Mouse (Mus musculus) C2C12 (cell line): ENCODE measurements around the gene Oscar. TPM values are rescaled to one million over a fixed set of nuclear protein-coding genes. Genes with fewer than 3 reads are reported as not detected.

ENCODE experiments used
- H3K27me3 ChIP-seq: one replicate; pipeline ENCODE4 v1.6.1; 2011; ENCODE audit not compliant: control insufficient read depth, insufficient read depth, insufficient read length
- H3K36me3 ChIP-seq: one replicate; pipeline ENCODE4 v1.6.1; 2011; ENCODE audit not compliant: control insufficient read depth, insufficient read depth
- H3K4me3 ChIP-seq: one replicate; pipeline ENCODE4 v1.5.1; 2011; ENCODE audit warnings: mild to moderate bottlenecking, control low read depth; ENCODE audit not compliant: poor library complexity, insufficient read depth, severe bottlenecking
- H3K79me2 ChIP-seq: one replicate; pipeline ENCODE4 v1.6.1; 2011; ENCODE audit not compliant: control insufficient read depth, insufficient read depth
- H3K79me3 ChIP-seq: one replicate; pipeline ENCODE4 v1.6.1; 2011; ENCODE audit warnings: low read depth, control low read depth
- H3ac ChIP-seq: one replicate; pipeline ENCODE3; 2011; ENCODE audit warnings: low read depth; ENCODE audit not compliant: control insufficient read depth, insufficient read length
- CEBPB ChIP-seq: IDR thresholded peaks from one replicate; pipeline ENCODE4 v1.6.1; 2011; ENCODE audit warnings: low read depth, mild to moderate bottlenecking, control low read depth, moderate library complexity
- FOSL1 ChIP-seq: IDR thresholded peaks from one replicate; pipeline ENCODE4 v1.8.0; 2011; ENCODE audit warnings: mild to moderate bottlenecking, low read length; ENCODE audit not compliant: poor library complexity, insufficient read depth, severe bottlenecking
- MAX ChIP-seq: IDR thresholded peaks from one replicate; pipeline ENCODE4 v1.6.1; 2011; ENCODE audit warnings: mild to moderate bottlenecking, control low read depth
- MYOD1 ChIP-seq: IDR thresholded peaks from one replicate; pipeline ENCODE4 v1.6.1; 2011; ENCODE audit warnings: low read depth; ENCODE audit not compliant: control insufficient read depth, insufficient read length
- MYOG ChIP-seq: IDR thresholded peaks from one replicate; pipeline ENCODE4 v1.6.1; 2011; ENCODE audit not compliant: control insufficient read depth, insufficient read length; ENCODE audit errors: extremely low read depth
- USF1 ChIP-seq: IDR thresholded peaks from one replicate; pipeline ENCODE4 v1.6.1; 2011; ENCODE audit warnings: low read depth, mild to moderate bottlenecking, control low read depth, moderate library complexity
- microRNA-seq: library from miRNA; unstranded; fragments of <30 nt; microRNA quantifications from one replicate; pipeline ENCODE4, GENCODE M21; 2019; ENCODE audit warnings: borderline microRNAs expressed
- polyA plus RNA-seq: library from polyadenylated mRNA; unstranded; fragments of >200 nt; fragmentation: generic; extraction: Trizol; gene quantifications from one replicate; pipeline ENCODE4 v1.2.1, GENCODE M21; 2012; ENCODE audit warnings: missing spikeins

Oscar gene
- polyA plus RNA-seq, 1 experiment: 0.05 TPM

- no peaks in the 10 kb centered on the region for H3K79me3 ChIP-seq
- TF ChIP-seq USF1: no peak
- no peak for TF ChIP-seq MYOG
- no peak for TF ChIP-seq MAX
- no peak for TF ChIP-seq FOSL1
- no peak for TF ChIP-seq CEBPB
- no peak for TF ChIP-seq MYOD1
- no peaks in the 10 kb centered on the region for H3K79me2 ChIP-seq
- H3ac ChIP-seq: no peak overlapping the region
- H3K4me3 ChIP-seq: no peak overlapping the region
- H3K36me3 ChIP-seq: no peaks in the 10 kb centered on the region
- no peaks in the 10 kb centered on the region for H3K27me3 ChIP-seq
Observed at GRCm38 (mm10) chr7:3567336-3567735, 48.6 kb downstream of the Oscar start.

Small RNA genes lying within 50 kb of the gene (microRNA-seq; reads per million reads assigned to microRNA genes)
- gene Gm25100 (not detected), gene Mir3572 (0.84 reads per million, percentile 18 among the genes with 10 or more reads in this experiment)

Other genes with a start within 250 kb of the Oscar start
- gene Cacng8, start 225.5 kb downstream of the Oscar start, polyA plus RNA-seq: 1.3 TPM
- 0.27 TPM for gene Cacng6, start 192.0 kb downstream of the Oscar start, polyA plus RNA-seq
- gene Tarm1, start 113.5 kb downstream of the Oscar start, polyA plus RNA-seq: not detected
- gene Ndufa3, start 1.2 kb upstream of the Oscar start, polyA plus RNA-seq: 386 TPM
- 24.6 TPM for gene Tfpt, start 13.8 kb upstream of the Oscar start, polyA plus RNA-seq
- gene Prpf31, start 13.8 kb upstream of the Oscar start, polyA plus RNA-seq: 102 TPM
- 87.1 TPM for gene Cnot3, start 29.1 kb upstream of the Oscar start, polyA plus RNA-seq
- gene Leng1, start 49.7 kb upstream of the Oscar start, polyA plus RNA-seq: 10.4 TPM
- gene Tmc4, start 61.4 kb upstream of the Oscar start, polyA plus RNA-seq: 1.8 TPM
- gene Tsen34, start 76.7 kb upstream of the Oscar start, polyA plus RNA-seq: 215 TPM
- gene Mboat7, start 77.4 kb upstream of the Oscar start, polyA plus RNA-seq: 45.8 TPM
- 3,200 TPM for gene Rps9, start 87.8 kb upstream of the Oscar start, polyA plus RNA-seq
- not detected for gene Pirb, start 104.2 kb upstream of the Oscar start, polyA plus RNA-seq
- gene Gm15448, start 209.5 kb upstream of the Oscar start, polyA plus RNA-seq: not detected
- not detected for gene Pira2, start 228.9 kb upstream of the Oscar start, polyA plus RNA-seq